Mouse (Mus musculus) activated CD4-positive, CD25-positive, alpha-beta regulatory T cell, adult 9 weeks (primary cell): Measurements from ENCODE around the gene Amt. TPM values are rescaled to one million over a fixed set of nuclear protein-coding genes. Genes with fewer than 3 reads are reported as not detected.

ENCODE experiments used
- polyA plus RNA-seq: library from polyadenylated mRNA; unstranded; fragments of 100-300 nt; shearing (Covaris generic); gene quantifications from one replicate; pipeline ENCODE4 v1.2.1, GENCODE M21; 2017

Amt gene
- polyA plus RNA-seq = 0.56 TPM

GRCm38 (mm10) chr9:108296453-108297355, at the start of gene Amt:
Gene Amt (plus strand): TSS chr9:108296853.

DNA sequence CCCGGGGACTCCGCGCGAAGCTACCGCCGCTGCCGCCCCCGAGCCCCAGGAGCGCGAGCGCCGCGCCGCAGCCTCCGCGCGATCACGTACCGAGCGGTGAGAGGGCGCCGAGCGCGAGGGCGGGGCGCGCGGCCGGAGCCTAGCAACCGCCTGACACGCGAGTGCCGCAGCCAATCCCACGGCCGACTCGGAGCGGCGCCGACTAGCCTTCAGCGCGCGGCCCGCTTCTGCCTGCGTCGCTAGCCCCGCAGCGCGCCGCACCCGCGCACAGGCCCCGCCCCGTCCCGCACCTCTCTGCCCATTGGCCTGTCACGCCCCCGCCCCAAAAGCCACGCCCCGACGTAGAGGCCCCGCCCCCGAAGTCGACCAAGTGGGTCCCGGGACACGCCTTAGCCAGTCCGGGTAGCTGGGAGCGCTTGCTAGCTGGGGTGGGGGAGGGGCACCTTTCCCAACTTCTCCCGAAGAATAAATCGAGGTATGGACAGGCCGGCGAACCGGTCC, 32.9 kb upstream of the Amt start, which contains the start of gene Dag1:
Gene Dag1 (minus strand): TSS at position 269 of the 501 bp plus-strand sequence.

GRCm38 (mm10) chr9:108290016-108290750, 6.5 kb upstream of the Amt start, which contains the start of gene Nicn1:
Gene Nicn1 (plus strand): TSS chr9:108290429.

GRCm38 (mm10) chr9:108305629-108306520, 9.2 kb downstream of the Amt start, which contains the start of the genes Rhoa and Tcta:
Gene Rhoa (plus strand): TSS chr9:108306129.
Gene Tcta (minus strand): TSS chr9:108306160.

DNA sequence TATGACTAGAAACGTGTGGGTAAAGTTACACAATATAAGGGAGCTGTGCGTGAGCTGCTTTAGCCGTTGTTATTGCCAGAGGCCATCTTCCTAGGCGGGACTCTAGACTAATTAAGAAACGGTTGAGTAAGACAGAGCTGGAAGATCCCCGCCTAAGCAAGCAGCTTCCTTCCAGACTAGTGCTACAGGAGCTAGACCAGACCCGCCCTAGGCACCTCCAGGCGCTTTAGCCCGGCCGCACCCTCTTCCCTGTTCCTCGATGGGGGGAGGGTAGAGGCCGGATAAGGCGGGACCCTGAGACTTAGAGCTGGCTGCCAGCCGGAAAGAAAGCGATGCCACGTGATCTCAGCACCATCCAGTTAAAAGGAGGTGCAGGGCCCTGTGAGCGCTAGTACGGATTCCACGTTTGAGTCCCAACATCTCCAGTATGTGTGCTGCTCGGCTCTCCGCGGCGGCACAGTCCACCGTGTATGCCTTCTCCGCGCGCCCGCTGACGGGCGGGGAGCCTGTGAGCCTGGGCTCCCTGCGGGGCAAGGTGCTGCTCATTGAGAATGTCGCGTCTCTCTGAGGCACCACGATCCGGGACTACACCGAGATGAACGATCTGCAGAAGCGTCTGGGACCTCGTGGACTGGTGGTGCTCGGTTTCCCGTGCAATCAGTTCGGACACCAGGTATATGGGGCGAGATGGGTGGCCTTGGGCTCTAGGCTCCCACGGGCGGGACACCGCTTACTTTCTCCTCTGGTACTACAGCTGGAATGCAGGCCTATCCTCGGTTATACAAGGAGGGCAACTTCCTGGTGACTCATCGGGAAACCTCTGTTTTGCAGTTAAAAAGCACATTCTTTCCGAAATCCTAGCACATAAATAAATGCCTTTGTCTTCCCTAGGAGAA, 42.5 kb downstream of the Amt start, which contains the start of gene Gpx1:
Gene Gpx1 (plus strand): TSS at position 18 of the 896 bp plus-strand sequence.

GRCm38 (mm10) chr9:108347540-108348289, 51.1 kb downstream of the Amt start, which contains the start of gene Usp4:
Gene Usp4 (plus strand): TSS chr9:108347853.

Other genes starting within 250 kb of the Amt start
- gene Gmppb, start 247.6 kb upstream of the Amt start, polyA plus RNA-seq = 40.7 TPM
- 4.8 TPM for gene Amigo3, start 243.7 kb upstream of the Amt start, polyA plus RNA-seq
- gene Mst1, start 216.4 kb upstream of the Amt start, polyA plus RNA-seq = 1.2 TPM
- gene Rnf123, start 213.5 kb upstream of the Amt start, polyA plus RNA-seq = 189 TPM
- gene Apeh, start 202.2 kb upstream of the Amt start, polyA plus RNA-seq = 140 TPM
- 0.81 TPM for gene Bsn, start 106.5 kb upstream of the Amt start, polyA plus RNA-seq
- 6.7 TPM for gene Dag1, start 32.9 kb upstream of the Amt start, polyA plus RNA-seq
- 2.3 TPM for gene Nicn1, start 6.4 kb upstream of the Amt start, polyA plus RNA-seq
- gene Rhoa, start 9.3 kb downstream of the Amt start, polyA plus RNA-seq = 391 TPM
- 17.6 TPM for gene Tcta, start 9.3 kb downstream of the Amt start, polyA plus RNA-seq
- gene Gpx1, start 42.0 kb downstream of the Amt start, polyA plus RNA-seq = 741 TPM
- gene Usp4, start 51.0 kb downstream of the Amt start, polyA plus RNA-seq = 160 TPM
- gene 1700102P08Rik, start 96.0 kb downstream of the Amt start, polyA plus RNA-seq = 4.3 TPM
- gene Ccdc36, start 131.6 kb downstream of the Amt start, polyA plus RNA-seq = not detected
- gene BC048562, start 139.6 kb downstream of the Amt start, polyA plus RNA-seq = not detected
- 54.7 TPM for gene Ccdc71, start 163.7 kb downstream of the Amt start, polyA plus RNA-seq
- gene Klhdc8b, start 164.7 kb downstream of the Amt start, polyA plus RNA-seq = 5.2 TPM
- gene Lamb2, start 182.9 kb downstream of the Amt start, polyA plus RNA-seq = 0.20 TPM
- 169 TPM for gene Usp19, start 193.7 kb downstream of the Amt start, polyA plus RNA-seq
- 111 TPM for gene Qars, start 210.9 kb downstream of the Amt start, polyA plus RNA-seq
- gene Qrich1, start 220.0 kb downstream of the Amt start, polyA plus RNA-seq = 148 TPM